Mouse (Mus musculus): Measurements from ENCODE around the gene Acss2. TPM values are rescaled to one million over a fixed set of nuclear protein-coding genes. Genes with fewer than 3 reads are reported as not detected.

Acss2 gene
- total RNA-seq, 2 experiments from 2014 or later: 36.7 to 37.7 TPM

GRCm38 (mm10) chr2:155583927-155584530, 66.3 kb downstream of the Acss2 start:
- peak; percentile 73; the same call in 1 of the 2 replicates for ATAC-seq (replicated peaks; ENCODE audit: low FRiP score, low TSS enrichment, poor library complexity, severe bottlenecking)

GRCm38 (mm10) chr2:155585082-155585481, 67.3 kb downstream of the Acss2 start:
- ATAC-seq (replicated peaks; ENCODE audit: low FRiP score, low TSS enrichment, poor library complexity, severe bottlenecking): no peak

- ATAC-seq (replicated peaks; ENCODE audit: low FRiP score, low TSS enrichment, poor library complexity, severe bottlenecking): no peak
Measured at GRCm38 (mm10) chr2:155585486-155585885, 67.7 kb downstream of the Acss2 start.

DNA sequence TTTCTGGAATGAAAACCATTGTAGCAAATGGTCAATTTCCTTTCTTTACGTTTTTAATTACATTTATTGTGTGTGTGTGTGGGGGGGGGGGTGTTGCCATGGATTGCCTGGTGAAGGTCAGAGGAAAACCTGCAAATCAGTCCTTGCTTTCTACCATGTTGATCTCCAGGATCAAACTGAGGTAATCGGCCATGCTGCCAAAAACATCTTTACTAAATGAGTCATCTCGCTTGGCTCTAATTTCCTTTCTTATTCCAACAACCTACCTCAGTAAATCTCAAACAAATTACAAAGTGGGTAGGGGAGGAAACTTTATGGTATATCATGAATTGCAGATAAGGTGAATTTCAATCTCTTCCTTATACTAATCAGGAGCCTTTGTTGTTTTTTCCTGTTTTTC, 70.4 kb downstream of the Acss2 start:
- ATAC-seq (replicated peaks; ENCODE audit: low FRiP score, low TSS enrichment, poor library complexity, severe bottlenecking): no peak

GRCm38 (mm10) chr2:155589521-155589920, 71.8 kb downstream of the Acss2 start:
- no peak for ATAC-seq (replicated peaks; ENCODE audit: low FRiP score, low TSS enrichment, poor library complexity, severe bottlenecking)

- no peak for ATAC-seq (replicated peaks; ENCODE audit: low FRiP score, low TSS enrichment, poor library complexity, severe bottlenecking)
Measured at GRCm38 (mm10) chr2:155590876-155591275, 73.1 kb downstream of the Acss2 start.

DNA sequence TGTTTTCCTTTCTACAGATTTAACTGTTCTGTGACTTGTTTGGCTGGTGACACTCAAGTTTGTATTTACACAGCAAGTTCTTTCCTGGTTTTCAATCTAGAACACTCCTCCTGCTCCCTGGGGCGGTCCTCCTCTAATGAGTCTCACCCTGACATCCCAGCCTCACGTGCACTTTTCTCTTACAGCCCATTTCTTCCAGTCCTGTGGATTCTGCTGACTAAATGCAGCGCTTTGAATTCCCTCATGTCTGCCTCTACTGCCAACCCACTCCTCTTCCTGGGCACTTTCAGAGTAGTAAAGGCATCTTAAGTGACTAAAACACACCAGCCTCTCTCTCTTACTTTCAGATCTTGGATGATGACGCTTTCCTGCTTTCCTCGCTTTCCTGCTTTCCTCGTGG, 73.9 kb downstream of the Acss2 start:
- ATAC-seq (replicated peaks; ENCODE audit: low FRiP score, low TSS enrichment, poor library complexity, severe bottlenecking): no peak

DNA sequence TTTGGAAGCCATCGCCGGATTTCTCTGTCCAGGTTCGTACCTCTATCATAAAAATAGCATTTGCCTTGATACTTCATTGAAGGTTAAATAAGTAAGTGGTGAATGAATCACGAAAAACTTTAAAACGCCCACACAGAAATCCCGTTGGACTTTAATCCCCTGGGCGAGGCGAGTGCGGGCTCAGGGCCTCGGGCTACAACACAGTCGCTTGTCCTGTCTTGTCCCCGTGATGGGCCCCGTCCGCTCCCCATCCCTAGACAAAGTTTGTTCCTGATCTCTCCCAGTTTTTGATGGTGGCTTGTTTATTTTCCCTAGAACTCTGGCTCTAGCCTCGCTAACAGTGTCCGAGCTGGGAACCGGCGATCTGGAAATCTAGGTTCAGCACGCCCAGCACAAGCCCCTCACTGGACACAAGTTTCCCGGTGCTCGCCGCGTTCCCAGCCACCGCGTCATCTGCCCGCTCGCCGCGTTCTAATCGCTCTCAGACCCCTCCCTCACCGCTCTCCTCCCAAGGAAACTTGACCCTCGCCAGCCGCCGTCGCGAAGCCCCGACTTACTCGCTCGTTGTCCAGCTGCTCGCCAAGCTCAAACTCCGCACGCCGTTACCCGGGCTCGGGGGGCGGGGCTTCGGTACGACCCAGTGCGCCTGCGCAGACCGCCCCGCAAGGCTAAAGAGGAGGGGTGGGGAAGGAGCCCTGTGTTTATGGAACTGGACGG, 74.5 kb downstream of the Acss2 start, which contains the start of gene Gss:
Gene Gss (minus strand): TSS at position 674 of the 717 bp plus-strand sequence.
- ATAC-seq (replicated peaks; ENCODE audit: low FRiP score, low TSS enrichment, poor library complexity, severe bottlenecking): peak; percentile 92

DNA sequence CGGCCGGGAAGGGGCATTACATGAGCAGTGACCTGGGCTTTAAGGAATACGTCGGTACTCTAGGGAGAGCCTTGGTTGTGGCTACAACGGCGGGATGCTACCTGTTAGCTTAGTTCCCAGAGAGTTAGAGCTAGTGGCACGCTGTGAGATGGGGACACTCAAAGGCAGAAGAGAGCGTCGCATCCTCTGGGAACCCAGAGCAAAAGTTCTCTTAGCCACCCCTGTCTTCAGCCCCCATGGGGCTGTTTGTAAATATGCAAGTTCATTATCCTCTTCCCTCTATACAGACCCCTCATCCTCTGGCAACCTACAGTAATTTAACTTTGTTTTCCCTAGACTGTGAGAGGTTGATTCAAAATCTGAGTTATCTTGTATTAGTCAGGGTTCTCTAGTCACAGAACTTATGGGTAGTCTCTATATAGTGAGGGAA, 75.1 kb downstream of the Acss2 start:
- no peak for ATAC-seq (replicated peaks; ENCODE audit: low FRiP score, low TSS enrichment, poor library complexity, severe bottlenecking)

DNA sequence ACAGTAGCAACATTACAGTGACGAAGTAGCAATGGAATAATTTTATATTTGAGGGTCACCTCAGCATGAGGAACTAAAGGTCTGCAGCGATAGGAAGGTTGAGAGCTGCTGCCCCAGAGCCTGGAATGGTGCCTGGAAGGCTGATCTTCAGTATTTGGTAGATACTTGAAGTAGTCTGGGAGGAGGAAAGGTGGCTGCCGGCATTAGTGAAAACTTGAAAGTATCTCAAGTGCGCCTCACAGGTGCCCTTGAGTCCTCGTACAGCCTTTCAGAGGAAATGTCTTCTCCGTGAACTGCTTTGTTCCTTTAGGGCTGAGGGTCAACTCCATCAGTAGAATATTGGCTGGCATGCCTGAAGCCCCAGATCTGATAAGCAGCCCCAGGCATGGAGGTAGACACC, 77.8 kb downstream of the Acss2 start:
- ATAC-seq (replicated peaks; ENCODE audit: low FRiP score, low TSS enrichment, poor library complexity, severe bottlenecking): no peak

GRCm38 (mm10) chr2:155603707-155604106, 86.0 kb downstream of the Acss2 start:
- no peak for ATAC-seq (replicated peaks; ENCODE audit: low FRiP score, low TSS enrichment, poor library complexity, severe bottlenecking)

- ATAC-seq (replicated peaks; ENCODE audit: low FRiP score, low TSS enrichment, poor library complexity, severe bottlenecking): peak; percentile 76
Measured at GRCm38 (mm10) chr2:155604560-155605235, 87.0 kb downstream of the Acss2 start.

DNA sequence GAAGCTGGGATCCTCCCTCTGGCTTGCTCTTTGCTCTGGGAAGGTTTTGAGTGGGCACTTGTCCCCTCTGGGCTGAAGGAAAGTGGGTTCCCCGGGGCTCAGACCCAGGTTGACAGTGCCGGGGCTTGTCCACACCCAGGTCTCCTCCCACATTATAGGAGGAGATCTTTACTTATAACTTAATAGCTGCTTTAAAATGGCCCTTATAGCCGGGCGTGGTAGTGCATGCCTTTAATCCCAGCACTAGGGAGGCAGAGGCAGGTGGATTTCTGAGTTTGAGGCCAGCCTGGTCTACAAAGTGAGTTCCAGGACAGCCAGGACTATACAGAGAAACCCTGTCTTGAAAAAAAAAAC, 87.5 kb downstream of the Acss2 start:
- peak; percentile 63 for ATAC-seq (replicated peaks; ENCODE audit: low FRiP score, low TSS enrichment, poor library complexity, severe bottlenecking)

GRCm38 (mm10) chr2:155606360-155606759, 88.6 kb downstream of the Acss2 start:
- ATAC-seq (replicated peaks; ENCODE audit: low FRiP score, low TSS enrichment, poor library complexity, severe bottlenecking): peak; percentile 36; the same call in 1 of the 2 replicates

- ATAC-seq (replicated peaks; ENCODE audit: low FRiP score, low TSS enrichment, poor library complexity, severe bottlenecking): no peak
Measured at GRCm38 (mm10) chr2:155610978-155611377, 93.2 kb downstream of the Acss2 start, which contains the start of gene Myh7b. TSS of gene Myh7b (plus strand) at chr2:155611212.

- no peak for ATAC-seq (replicated peaks; ENCODE audit: low FRiP score, low TSS enrichment, poor library complexity, severe bottlenecking)
Measured at GRCm38 (mm10) chr2:155611834-155612550, 94.2 kb downstream of the Acss2 start.

DNA sequence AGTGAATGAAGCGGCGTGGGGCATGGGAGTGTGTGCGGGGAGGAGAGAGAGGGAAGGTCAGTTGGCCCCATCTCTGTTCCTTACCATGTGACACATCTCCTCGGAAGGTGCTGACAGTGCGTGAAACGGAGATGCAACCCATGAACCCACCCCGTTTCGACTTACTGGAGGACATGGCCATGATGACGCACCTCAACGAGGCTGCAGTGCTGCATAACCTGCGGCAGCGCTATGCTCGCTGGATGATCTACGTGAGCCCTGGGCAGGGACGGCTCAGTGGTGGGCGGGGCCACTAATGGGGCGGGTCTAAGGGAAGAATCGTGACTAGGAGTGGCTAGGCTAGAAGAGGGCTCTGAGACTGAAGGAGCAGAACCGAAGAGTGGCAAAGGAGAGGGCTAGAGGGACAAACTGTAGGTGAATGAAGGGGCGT, 95.6 kb downstream of the Acss2 start:
- ATAC-seq (replicated peaks; ENCODE audit: low FRiP score, low TSS enrichment, poor library complexity, severe bottlenecking): peak; percentile 98

DNA sequence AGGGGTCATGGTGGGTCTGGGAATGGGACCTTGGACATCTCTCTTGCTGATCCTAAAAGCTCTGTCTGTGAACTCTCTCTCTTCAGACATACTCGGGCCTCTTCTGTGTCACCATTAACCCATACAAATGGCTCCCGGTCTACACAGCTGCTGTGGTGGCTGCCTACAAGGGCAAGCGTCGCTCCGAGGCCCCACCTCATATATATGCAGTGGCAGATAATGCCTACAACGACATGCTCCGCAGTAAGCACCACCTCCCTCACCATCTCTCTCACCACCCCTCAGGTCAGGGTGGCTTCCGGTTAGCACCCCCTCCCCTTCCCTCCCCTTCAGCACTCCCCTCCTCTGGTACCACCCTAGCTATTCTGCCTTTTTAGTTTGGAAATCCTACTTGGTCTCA, 96.2 kb downstream of the Acss2 start:
- ATAC-seq (replicated peaks; ENCODE audit: low FRiP score, low TSS enrichment, poor library complexity, severe bottlenecking): no peak

GRCm38 (mm10) chr2:155616971-155617370, 99.2 kb downstream of the Acss2 start:
- no peak for ATAC-seq (replicated peaks; ENCODE audit: low FRiP score, low TSS enrichment, poor library complexity, severe bottlenecking)

- ATAC-seq (replicated peaks; ENCODE audit: low FRiP score, low TSS enrichment, poor library complexity, severe bottlenecking): peak; percentile 58; the same call in 1 of the 2 replicates
Measured at GRCm38 (mm10) chr2:155619817-155620216, 102.1 kb downstream of the Acss2 start.

All from megakaryocyte-erythroid progenitor cell, adult 5-6 weeks (primary cell).